Mouse (Mus musculus) granulocyte monocyte progenitor cell, adult 5-6 weeks (primary cell): Measurements from ENCODE around the gene Sh3gl1. TPM values are rescaled to one million over a fixed set of nuclear protein-coding genes. Genes with fewer than 3 reads are reported as not detected.
"Not testable (repeated sequence)": the region's sequence is repeated elsewhere in the genome, so short reads cannot be mapped to it uniquely, and the experiment has no call there.

Experiments
- ATAC-seq: replicated peaks from 2 replicates; pipeline ENCODE4 v1.8.0; 2016; ENCODE audit warnings: mild to moderate bottlenecking, moderate TSS enrichment, inconsistent platforms; ENCODE audit not compliant: poor library complexity, severe bottlenecking
- total RNA-seq, 2 experiments: library from RNA; stranded (forward) in 1 of 2; stranded (reverse) in 1 of 2; fragments of 200-712, 200-1000 nt in 1 of 2; fragments of >200 nt in 1 of 2; fragmentation: Nextera tagmentation in 1 of 2; gene quantifications; 2 replicates each; pipeline ENCODE4 v1.2.3; 2014 to 2017

The Sh3gl1 gene
- total RNA-seq (2014; fragmentation: Nextera tagmentation) = 23.8 and 29.4 TPM in 2 replicates
- total RNA-seq (2017) = 23.0 and 25.3 TPM in 2 replicates

- ATAC-seq = peak; percentile 75
Measured at GRCm38 (mm10) chr17:56036176-56036900, at the start of gene Sh3gl1. Gene Sh3gl1 (minus strand): TSS chr17:56036635.

GRCm38 (mm10) chr17:56080781-56081585 lies 44.5 kb upstream of the Sh3gl1 start:
- ATAC-seq = no peak

- ATAC-seq = no peak
Measured at GRCm38 (mm10) chr17:56079921-56080320, 43.5 kb upstream of the Sh3gl1 start.

GRCm38 (mm10) chr17:56078880-56079795 lies 42.7 kb upstream of the Sh3gl1 start, which contains the start of gene Hdgfl2:
Gene Hdgfl2 (plus strand): TSS chr17:56079634.
- peak; percentile 65 for ATAC-seq

DNA sequence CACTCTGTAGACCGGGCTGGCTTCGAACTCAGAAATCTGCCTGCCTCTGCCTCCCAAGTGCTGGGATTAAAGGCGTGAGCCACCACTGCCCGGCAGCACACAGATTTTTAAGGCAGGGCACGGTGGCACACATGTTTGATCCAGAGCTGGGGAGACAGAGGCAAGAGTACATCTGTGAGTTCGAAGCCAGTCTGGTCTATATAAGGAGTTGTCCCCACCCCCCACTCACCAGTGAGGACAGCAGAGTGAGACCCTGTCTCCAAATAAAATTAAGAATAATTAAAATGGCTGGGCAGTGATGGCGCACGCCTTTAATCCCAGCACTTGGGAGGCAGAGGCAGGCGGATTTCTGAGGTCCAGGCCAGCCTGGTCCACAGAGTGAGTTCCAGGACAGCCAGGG lies 41.9 kb upstream of the Sh3gl1 start:
- ATAC-seq = not testable (repeated sequence)

DNA sequence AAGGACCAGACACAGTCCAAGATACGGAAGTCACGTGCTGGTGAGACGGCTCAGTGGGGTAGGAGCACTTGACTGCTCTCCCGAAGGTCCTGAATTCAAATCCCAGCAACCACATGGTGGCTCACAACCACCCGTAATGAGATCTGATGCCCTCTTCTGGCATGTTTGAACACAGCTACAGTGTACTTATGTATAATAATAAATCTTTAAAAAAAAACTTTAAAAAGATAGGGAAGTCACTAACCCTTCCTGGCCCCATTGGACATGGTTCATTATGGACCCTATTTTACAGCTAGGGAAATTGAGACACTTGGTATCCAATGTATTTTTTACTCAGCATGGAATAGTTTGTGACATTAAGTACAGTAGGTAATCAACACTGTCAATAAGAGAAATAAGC lies 41.1 kb upstream of the Sh3gl1 start:
- ATAC-seq = no peak

GRCm38 (mm10) chr17:56074827-56075208 lies 38.4 kb upstream of the Sh3gl1 start, which contains the start of gene Ubxn6:
Gene Ubxn6 (minus strand): TSS chr17:56075028.
- peak; percentile 41 for ATAC-seq

DNA sequence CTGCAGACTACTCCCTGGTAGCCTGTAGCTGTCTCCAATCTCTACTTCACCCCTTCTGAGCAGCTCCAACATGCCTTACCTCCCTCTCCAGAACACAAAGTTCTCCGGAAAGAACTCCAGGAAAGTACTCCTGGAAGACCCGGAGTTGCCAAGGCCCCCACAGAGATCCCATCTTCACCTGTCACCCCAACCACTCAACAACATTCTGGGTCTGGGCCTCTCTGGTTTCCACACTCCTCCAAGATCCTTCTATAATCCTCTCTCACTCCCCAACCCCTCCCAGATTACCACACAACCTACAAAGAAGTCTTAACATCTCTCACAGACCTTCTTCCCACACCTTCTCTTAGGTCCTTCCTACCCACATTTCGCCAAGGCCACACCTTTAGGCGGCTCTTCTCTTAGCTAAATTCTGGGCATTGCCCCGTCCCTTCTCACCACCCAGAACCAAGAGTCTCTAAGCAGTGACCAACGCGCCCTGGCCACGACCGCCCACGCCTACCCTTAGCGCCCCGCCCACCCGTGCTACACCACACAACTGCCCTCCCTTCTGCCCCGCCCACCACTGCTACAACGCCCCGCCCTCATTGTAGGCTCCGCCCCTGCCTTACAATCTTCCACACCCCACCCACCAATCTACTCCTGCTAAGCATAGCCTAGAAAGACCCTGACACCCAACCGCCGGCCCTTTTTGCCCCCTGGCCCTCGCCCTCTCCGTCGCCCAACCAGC lies 37.8 kb upstream of the Sh3gl1 start:
- peak; percentile 52 for ATAC-seq

- no peak for ATAC-seq
Measured at GRCm38 (mm10) chr17:56072243-56072642, 35.8 kb upstream of the Sh3gl1 start.

GRCm38 (mm10) chr17:56071126-56071525 lies 34.7 kb upstream of the Sh3gl1 start:
- no peak for ATAC-seq

DNA sequence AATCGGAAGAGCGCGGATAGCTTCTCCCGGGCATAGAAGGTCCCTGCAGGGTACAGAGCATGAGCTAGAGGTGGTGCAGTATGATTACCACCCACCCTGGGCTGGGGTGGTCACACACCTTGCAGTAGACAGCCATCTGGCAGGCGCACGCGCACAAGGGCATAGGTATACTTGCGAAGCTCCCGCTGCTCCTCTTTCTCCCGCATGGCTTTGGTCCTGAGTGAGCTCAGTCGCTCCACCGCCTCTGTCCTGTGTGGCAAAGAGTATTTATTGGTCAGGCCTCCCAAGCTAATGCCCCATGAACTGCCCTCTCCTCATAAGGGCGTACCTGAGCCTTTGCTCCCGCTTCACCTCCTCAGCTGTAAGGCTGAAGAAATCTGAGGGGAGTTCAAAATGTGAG lies 32.6 kb upstream of the Sh3gl1 start:
- ATAC-seq = no peak

- ATAC-seq = peak; percentile 41
Measured at GRCm38 (mm10) chr17:56066451-56066850, 30.0 kb upstream of the Sh3gl1 start.

- ATAC-seq = not testable (repeated sequence)
Measured at GRCm38 (mm10) chr17:56065715-56066114, 29.3 kb upstream of the Sh3gl1 start.

DNA sequence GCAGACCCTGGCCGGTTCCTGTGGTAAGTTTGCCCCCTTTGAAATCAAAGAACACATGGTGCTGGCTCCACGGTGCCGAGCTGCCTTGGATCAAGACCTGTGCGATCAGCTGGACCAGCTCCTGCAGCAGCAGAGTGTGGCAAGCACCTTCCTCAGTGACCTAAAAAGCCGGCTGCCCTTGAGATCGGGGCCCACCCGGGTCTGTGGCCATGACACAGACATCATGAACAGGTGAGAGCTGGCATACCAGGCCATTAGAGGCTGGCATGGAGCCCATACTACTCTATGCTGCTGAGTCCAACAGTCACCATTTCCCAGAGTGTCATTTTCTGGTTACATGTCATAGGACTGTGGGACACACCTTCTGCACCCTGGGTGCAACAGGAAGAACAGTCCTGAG lies 25.6 kb upstream of the Sh3gl1 start:
- no peak for ATAC-seq

- no peak for ATAC-seq
Measured at GRCm38 (mm10) chr17:56057381-56058120, 21.1 kb upstream of the Sh3gl1 start.

GRCm38 (mm10) chr17:56055945-56056678 lies 19.7 kb upstream of the Sh3gl1 start:
- ATAC-seq = no peak

DNA sequence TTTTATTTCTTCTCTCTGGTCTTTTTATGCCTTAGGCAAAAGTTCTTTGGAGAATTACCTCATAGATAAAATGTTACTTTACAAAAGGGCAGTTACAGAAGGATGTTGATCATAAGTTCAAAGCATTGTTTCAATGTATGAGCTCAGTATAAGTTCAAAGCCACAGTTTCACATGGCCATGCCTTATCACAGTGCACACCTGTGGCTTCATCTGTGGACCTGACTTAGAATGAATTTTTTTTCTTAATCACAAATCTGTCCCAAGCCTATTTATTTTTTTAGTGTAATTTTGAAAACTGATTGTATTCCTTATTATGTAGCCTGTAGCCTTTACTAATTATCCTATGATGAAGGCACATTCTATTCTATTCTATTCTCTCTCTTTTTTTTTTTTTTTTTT lies 18.5 kb upstream of the Sh3gl1 start:
- ATAC-seq = no peak

DNA sequence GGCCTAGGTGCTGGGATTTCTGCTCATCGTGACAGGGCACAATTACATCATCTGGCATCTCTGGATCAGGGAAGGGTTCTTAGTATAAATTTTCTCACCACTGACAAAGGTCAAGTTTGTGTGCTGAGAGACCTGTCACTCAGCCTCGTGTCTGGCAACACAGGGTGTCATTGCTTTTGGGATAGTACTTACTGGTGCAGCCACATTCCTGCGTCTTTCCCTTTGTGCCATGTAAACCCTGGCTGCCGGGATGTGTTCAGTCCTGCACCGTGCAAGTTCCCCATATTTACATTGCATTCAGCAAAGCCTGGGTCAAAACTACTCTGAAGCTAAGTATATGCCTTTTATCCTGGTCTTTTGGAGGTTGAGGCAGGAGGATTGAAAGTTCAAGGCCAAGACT lies 14.9 kb upstream of the Sh3gl1 start:
- ATAC-seq = no peak

GRCm38 (mm10) chr17:56040857-56041163 lies 4.4 kb upstream of the Sh3gl1 start:
- no peak for ATAC-seq
